Mouse (Mus musculus) heart, adult 8-10 months (tissue): ENCODE measurements around the gene Caskin1. TPM values are rescaled to one million over a fixed set of nuclear protein-coding genes. Genes with fewer than 3 reads are reported as not detected.

Experiments
- DNase-seq: peaks from one replicate; pipeline ENCODE4 v3.0.0; 2022; ENCODE audit warnings: low spot score
- total RNA-seq, 4 experiments: library from RNA; stranded (reverse); gene quantifications; 2 replicates each; pipeline ENCODE4 v1.2.4; 2022

The Caskin1 gene
- total RNA-seq, 4 experiments from 2014 or later = 0.16 to 0.23 (median 0.19) TPM

DNA sequence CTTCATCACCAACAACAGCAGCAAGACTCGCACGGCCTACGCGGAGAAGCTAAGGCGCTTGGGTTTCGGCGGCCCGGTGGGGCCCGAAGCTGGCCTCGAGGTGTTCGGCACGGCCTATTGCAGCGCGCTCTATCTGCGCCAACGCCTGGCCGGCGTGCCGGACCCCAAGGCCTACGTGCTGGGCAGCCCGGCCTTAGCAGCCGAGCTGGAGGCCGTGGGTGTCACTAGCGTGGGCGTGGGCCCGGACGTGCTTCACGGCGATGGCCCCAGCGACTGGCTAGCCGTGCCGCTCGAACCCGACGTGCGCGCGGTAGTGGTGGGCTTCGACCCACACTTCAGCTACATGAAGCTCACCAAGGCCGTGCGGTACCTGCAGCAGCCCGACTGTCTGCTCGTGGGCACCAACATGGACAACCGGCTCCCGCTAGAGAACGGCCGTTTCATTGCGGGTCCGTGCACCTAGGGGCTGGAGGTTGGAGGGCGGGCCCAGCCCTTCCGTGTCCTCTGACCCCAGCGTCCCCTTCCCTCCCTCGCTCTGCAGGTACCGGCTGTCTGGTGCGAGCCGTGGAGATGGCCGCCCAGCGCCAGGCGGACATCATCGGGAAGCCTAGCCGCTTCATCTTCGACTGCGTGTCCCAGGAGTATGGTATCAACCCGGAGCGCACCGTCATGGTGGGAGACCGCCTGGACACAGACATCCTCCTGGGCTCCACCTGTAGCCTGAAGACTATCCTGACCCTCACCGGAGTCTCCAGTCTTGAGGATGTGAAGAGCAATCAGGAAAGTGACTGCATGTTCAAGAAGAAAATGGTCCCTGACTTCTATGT lies 17.5 kb upstream of the Caskin1 start:
- no peak for DNase-seq

DNA sequence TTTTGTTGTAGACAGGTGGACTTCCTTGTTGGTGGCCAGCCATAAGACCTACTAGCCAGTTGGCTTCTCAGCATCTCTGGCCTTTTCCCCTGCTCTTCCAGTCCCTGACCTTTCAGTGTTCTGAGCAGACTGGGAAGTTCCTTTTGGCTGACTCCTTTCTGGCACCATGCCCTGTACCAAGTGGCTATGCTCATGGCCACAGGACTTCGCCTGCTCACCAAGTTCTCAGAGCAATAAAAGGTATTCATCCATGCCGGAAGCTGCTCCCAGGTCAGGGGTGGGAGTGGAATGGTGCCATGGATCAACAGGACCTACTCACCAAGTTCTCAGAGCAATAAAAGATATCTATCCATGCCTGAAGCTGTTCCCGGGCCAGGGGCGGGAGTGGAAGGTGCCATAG lies 15.9 kb upstream of the Caskin1 start:
- DNase-seq = peak; percentile 52

DNA sequence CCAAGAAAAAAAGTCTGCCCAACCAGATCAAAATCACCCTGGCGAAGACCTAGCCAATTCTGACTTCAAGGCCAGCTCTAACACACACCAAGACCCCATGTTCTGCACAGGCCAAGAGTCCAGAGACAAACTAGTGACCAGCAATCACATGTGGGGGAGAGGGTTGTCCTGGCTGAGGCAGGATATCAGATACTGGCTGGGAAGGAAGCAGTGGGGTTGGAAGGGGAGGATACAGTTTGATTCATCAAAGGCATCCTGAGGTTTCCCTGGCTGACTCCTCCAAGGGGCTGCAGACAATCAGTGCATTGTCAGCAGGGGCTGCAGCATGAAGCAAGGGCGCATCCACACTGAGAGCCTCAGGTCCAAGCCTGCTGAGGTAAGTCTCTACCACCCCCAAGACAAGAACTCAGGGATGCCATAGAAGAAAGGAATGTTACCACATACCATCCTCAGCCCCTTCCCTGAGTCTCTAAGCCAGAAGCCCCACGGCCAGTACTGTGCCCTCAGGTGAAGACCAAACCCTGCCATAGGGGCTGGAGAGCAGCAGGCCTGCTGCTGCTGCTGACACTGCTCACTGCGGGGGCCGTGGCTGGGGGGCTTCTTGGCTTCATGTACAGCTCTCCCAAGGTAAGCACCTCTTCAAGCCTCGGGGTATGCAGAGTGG lies 14.7 kb upstream of the Caskin1 start, which contains the start of gene Bricd5:
Bricd5 (plus strand) TSS at position 273 of the 664 bp plus-strand sequence.
- no peak for DNase-seq

DNA sequence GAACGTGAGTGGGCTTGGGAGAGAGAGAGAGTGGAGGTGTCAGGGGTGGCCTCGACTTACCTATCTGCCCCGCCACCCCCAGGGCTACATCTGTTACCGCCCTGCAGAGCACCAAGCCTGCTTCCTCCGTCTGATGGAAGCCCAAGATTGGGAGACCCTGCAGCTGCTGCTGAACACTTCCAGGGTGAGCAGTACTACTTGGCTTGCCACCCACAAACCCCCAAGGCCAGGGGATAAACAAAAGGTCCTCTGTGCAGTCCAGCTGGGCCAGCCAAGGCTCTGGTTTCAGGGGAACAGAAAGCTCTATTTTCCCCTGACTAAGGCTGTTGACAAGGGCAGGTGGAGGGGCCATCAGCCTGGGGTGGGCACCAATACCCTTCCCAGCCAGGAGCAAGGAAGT lies 13.8 kb upstream of the Caskin1 start:
- DNase-seq = no peak

DNA sequence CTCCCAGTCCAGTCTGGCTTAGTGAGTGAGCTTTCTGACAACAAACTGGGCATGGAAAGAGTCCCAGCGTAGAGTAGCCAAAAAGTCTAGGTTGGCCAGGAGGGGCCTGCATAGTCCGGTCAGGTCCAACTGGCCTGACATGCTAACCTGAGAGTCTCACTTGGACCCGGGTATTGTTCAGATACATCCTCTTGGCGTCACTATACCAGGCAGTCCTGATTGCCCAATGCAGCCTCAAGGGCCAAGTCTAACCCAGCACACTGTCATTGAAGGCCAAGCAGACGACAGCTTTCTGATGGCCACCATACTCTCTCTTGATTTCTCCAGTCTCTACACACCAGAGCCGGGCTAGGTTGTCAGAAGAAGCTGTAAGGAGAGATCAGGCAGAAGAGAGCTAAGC lies 12.8 kb upstream of the Caskin1 start:
- DNase-seq = no peak

DNA sequence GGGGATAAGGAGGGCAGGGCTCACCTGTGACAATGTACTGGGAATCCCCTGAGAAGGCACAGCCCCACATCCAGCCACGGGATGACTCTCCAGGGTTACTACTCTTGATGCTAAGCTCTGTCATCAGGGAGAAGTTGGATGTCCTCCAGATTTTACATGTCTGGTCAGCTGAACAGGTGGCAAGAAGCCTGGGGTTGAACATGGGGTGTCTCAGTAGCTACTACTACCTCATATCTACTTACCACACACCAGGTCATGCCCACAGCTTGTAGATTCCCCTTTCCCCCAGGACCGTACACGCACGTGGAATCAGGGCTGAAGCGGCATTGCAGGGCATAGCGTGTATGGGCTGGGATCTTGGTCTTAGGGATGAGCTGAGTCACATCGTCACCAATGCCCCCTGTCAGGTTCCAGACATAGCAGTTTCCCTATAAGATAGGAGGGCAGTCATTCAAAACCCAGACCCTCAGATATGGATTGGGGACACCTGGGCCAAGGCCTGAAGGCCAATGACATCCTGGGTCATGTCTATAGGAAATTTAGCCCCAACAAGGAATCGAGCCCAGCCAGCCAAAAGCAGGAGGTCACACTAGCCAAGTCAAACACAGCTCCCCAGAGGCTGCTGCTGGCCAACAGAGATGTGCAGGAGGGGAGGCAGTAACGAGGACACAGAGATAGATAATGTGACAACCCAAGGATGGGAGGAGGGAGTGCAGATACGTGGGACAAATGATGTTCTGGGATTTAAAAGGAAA lies 12.2 kb upstream of the Caskin1 start:
- no peak for DNase-seq

DNA sequence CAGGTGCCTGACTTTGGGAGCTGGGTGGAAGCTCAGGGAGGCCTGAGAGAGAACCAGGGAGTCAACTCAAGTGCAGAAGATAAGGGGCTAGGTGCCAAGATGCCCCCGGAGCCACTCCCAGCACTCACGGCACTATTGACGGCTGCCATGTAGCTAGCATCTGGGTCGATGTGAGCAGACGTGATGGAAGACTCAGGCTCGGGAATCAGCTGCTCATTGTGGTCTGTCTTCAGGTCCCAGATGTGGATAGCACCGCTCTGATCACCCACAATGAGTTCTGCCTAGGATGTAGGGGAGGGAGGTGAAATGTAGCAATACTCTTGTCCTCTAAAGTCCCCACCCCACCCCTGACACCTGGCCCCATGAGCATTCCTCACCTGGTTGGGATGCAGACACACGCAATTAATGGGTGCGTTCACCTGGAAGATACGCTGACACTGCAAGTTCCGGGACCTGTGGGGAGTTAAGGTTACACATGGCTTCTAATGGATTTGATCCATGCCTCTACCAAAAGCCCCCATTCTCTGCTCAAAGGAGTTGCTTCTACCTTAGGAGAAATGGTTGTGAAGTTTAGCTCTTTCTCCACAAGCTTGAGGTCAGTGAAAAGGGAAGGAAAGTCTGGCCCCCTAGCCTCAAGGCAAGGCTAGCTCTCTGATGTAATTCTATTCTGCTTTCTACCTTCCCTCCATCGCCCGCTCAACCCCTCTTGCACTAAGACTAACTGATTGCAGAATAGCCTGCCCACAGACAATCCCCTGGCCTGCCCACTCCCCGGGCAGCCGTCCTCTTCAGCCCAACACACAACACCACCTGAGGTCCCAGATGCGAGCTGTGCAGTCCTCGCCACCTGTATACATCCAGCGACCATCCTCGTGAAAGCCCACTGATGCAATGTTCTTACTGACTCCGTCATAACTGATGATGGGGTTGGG lies 11.1 kb upstream of the Caskin1 start:
- DNase-seq = no peak

DNA sequence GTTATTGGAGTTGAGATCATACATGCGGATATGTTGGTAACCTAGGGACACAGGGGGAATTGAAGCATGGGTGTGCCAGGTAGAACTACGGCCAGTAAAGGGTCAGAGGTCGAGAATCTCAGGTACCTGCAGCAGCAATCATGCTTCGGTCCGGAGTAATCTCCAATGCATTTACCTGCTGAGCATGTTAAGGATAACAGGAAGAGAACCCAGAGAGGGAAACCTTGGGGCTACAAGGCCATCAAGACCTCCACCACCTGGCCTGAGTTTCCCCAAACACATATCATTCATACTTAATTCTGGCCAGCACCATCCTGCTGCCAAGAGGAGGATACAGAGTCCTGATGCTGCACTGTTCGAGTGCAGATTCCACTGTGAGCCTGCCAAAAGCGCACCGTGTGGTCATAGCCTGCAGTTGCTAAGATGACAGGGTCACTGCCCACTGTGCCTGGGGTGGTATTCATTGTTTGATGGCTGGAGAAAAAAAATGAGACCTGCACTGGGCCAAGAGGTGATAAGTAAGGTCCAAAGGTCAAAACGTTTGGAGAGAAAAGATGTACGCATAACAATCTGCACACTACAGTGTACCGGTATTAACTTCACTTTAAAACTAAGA lies 10.3 kb upstream of the Caskin1 start:
- no peak for DNase-seq

DNA sequence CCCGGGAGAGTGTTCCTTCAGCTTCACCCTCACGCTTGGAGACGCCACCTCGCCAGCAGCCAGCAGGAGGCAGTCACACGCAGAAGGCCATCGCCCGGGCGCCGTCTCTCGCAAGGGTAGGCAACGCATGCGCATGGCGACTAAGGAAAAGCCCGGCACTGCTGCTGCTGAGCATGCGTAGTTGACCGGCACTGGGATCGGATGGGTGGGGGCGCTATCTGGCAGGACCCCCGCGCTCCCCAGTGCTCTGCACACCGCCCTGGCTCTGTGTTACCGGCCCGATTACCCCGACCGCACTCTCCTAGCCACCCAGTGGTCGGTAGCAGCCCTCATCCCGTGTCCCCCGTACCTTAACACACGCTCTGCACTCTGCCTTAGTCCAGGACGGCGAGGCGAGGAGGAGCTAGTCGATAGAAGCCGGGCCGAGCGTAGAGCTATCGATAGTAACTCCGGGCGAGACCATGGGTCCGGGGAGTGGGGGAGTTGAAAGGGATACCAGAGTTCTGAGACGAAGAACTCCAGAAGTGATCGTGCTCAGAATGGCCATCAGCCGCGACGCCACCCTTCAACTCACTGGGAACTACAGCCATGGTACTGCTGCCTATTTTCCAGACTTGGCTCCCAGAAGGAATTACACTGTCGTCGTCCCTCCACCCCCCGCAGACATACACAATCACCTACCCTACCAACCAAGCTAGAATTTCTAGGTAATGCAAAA lies 9.6 kb upstream of the Caskin1 start, which contains the start of gene Mlst8:
Mlst8 (minus strand) TSS at position 416 of the 718 bp plus-strand sequence.
- peak; percentile 97 for DNase-seq

DNA sequence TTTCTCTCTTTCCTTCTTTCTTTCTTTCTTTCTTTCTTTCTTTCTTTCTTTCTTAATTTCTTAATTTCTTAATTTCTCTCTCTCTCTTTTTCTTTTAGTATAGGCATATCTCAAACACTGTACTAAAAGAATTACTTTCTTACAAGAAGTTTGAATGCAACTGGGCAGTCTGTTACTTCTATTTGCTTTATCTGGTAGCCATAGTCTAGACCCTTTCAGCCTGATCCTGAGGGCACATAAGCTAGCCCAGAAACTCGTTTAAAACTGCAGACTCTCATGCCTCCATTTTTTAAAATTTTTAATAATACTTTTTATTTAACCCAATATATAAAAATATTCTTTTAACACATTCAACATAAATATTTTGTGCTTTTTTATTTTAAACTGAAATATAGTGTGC lies 9.0 kb upstream of the Caskin1 start:
- no peak for DNase-seq

DNA sequence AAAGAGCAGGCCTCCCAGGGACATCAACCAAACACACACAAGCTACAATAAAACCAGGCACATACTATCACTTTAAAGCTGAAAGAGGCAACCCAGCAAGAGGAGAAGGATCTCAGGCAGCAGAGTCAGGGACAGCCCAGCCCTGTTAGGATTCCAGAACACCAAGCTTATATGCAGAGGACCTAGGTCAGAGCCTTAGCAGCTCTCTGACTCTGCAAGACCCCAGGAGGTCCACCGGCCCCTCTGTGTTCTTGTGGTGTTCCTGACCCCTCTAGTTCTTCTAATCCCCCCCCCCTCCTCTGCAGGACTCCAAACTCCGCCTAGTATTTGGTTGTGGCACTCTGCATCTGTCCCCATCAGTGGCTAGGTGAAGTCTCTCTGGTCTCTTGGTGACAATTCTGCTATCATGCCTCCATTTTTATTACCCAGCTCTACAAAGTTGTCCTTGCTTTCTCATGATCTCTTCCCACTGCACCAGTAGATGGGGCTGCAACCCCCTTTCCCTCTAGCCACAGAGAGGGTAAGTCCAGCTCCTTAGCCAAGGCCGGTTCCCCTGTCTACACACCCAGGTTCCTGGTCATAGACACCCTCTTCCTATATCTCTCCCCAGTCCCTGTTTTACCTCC lies 8.1 kb upstream of the Caskin1 start:
- no peak for DNase-seq

DNA sequence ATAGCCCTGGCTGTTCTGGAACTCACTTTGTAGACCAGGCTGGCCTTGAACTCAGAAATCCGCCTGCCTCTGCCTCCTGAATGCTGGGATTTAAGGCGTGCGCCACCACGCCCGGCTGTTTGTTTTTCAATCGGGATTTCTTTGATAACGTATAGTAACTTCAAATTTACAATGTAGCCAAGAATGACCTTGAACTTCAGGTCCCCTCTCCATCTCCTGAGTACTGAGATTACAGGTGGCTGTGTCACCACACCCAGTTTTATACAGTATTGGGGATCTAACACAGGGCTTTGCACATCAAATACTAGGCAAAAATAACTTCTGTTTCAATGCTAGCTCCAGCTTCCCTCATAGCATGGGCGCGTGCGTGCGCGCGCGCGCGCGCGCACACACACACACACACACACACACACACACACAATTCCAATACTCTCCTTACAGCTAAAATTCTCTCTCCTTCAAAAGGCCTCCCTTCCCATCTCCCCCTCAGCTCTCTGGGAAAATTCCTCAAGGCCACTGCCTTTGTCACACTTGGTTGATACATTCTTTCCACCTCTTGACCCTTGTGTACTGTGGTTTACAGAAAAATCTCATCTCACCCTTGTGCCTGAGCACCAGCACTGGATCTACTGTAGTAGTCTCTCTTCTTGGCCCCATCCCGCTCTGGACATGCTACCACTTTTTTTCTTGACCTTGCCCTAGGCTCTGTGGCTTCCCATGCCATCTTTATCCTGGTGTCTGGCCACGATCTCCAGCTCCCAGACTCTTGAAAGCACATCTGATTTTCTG lies 7.2 kb upstream of the Caskin1 start:
- no peak for DNase-seq

DNA sequence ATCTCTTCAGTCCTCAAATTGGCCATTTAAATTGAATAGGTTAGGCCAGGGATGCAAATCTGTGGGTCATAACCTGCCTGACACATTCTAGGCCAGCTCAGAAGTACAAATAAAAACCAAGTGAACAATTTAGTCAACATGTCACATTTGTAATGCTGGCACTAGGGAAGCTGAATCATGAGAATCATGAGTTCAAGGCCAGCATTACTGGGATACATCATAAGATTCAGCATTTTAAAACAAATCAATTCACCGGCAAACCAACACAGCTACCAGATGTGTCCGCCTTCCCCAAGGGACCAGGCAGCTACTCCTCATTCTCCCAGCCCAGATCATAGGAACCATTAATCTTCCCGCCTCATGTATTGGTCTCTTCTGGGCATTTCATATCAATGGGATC lies 4.9 kb upstream of the Caskin1 start:
- DNase-seq = no peak

DNA sequence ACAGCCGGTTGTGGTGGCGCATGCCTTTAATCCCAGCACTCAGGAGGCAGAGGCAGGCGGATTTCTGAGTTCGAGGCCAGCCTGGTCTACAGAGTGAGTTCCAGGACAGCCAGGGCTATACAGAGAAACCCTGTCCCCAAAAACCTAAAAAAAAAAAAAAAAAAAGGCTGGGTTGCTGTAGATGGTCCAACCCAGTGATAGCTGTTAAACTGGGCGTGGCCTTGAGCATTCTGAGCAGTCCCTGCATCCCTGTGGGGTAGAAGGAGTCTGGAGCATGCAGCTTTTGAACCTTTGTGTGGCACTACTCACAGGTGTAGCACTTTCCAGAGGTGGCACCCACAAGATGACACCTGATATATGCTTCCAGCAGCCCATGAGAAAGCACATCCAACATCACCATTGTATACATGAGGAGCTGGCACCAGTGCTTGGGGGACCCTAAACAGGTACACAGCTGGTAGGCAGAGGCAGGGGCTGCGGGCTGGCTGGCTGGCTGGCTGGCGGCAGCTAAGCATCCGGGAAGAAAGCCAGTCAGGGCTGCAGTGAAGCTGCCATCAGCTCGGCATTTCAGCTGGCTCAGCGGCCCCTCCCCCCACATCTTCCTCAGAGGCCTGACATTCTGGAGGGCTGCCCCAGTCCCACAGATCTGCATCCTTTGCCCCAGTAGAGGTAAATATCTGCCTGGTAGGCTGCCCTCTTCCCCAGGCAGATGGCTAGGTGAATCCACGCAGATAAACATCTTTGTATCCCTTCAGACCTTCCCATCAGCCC lies 3.1 kb upstream of the Caskin1 start:
- no peak for DNase-seq

DNA sequence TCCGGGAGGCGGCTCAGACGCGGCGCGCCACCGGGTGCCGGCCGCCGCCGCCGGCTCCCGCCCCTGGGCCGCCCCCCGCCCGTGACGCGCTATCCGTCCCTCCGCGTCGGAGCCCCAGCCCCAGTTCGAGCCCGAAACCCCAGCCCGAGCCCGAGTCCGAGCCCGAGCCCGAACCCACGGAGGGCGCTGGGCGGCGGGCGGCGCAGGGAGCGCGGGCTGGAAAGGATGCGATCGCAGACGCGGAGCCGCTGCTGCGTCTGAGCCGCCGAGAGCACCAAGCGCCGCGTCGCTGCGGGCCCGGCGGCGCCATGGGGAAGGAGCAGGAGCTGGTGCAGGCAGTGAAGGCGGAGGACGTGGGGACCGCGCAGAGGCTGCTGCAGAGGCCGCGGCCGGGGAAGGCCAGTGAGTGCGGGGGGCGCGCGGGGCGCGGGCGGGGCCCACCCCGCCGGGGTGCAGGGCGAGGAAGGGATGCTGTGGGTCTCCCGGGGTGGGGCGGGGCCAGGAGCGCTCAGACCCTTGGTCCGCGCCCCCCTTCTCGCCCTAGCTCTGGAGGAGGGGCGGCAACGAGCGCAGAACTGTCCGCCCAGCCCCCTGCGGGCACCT lies 362 bp downstream of the Caskin1 start:
- DNase-seq = no peak

DNA sequence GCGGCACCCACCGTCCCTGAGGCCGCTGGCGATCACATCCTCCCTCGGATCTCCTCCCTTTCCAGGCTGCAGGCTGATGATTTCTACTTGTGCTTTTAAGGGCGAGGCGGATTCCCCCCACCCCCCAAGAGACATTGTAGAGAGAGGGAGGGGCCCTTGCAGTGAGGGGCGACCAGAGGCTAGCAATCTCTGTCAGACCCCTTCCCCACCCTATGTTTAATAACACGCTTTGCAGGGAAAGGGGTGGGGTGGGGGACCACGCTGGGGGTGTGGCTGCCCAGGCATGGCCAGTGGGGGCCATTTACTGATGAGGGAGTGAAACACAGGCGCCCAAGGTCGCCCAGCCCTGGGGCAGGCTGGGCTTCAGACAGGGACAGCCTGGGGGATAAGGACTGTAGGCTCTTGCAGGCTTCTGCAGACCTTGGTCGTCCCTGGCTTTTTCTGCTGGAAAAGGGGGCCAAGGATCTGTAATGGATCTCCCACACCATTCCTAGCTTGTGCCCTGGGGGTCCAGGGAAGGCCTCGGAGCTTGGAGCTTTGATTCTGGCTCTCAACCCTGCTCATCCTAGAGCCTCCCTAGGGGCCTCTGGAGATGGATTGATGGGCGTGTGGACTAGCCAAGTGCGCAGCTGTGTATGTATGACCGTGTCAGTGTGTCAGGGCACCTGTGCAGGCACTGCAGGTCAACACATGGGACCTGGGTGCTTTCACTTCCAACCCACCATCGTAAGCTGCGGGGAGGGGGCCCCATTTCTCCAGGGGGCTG lies 1.0 kb downstream of the Caskin1 start:
- DNase-seq = no peak

DNA sequence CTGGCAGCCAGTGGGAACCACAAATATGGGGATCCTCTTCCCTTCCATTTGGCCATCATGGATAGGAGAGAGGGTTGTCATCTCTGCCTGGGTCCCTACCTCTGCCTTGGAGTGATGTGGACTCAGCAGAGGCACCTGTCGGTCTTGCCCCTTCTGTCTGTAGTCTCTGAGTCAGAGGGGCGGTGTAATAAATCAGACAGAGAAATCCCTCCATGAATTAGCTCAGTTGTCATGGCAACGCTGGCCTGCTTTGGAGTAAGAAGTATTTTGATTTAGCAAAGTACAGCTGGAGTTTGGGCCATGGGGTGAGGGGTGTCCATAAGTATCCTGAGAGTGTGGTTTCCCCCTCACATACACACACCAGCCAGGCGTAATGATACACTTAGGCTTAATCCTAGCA lies 2.0 kb downstream of the Caskin1 start:
- DNase-seq = no peak
